Mouse (Mus musculus): ENCODE results near the gene Rasgef1a. TPM values are rescaled to one million over a fixed set of nuclear protein-coding genes. Genes with fewer than 3 reads are reported as not detected.

Rasgef1a gene
- under 1 TPM; 0.14 to 0.16 TPM for total RNA-seq (2021)

- intact Hi-C loops (cut with DNase I), result no loop called here
- DNase-seq (ENCODE audit: low spot score), result no peak
Measured at GRCm38 (mm10) chr6:118010756-118011615, at the start of gene Rasgef1a. TSS of gene Rasgef1a (plus strand) at chr6:118011438.

- intact Hi-C loops (cut with DNase I), result no loop called here
- DNase-seq (ENCODE audit: low spot score), result no peak
Measured at GRCm38 (mm10) chr6:117963201-117963600, 48.0 kb upstream of the Rasgef1a start.

- DNase-seq (ENCODE audit: low spot score), result no peak
- intact Hi-C loops (cut with DNase I), result no loop called here
Measured at GRCm38 (mm10) chr6:117966729-117967128, 44.5 kb upstream of the Rasgef1a start.

- intact Hi-C loops (cut with DNase I), result no loop called here
- no peak for DNase-seq (ENCODE audit: low spot score)
Measured at GRCm38 (mm10) chr6:117987173-117987572, 24.1 kb upstream of the Rasgef1a start.

- no peak for DNase-seq (ENCODE audit: low spot score)
- intact Hi-C loops (cut with DNase I), result no loop called here
Measured at GRCm38 (mm10) chr6:117989209-117989608, 22.0 kb upstream of the Rasgef1a start.

- intact Hi-C loops (cut with DNase I), result no loop called here
- no peak for DNase-seq (ENCODE audit: low spot score)
Measured at GRCm38 (mm10) chr6:117990649-117991048, 20.6 kb upstream of the Rasgef1a start.

GRCm38 (mm10) chr6:117991297-117991696 is 19.9 kb upstream of the Rasgef1a start:
- intact Hi-C loops (cut with DNase I), result no loop called here
- no peak for DNase-seq (ENCODE audit: low spot score)

- intact Hi-C loops (cut with DNase I), result no loop called here
- DNase-seq (ENCODE audit: low spot score), result no peak
Measured at GRCm38 (mm10) chr6:117991928-117992327, 19.3 kb upstream of the Rasgef1a start.

- DNase-seq (ENCODE audit: low spot score), result no peak
- intact Hi-C loops (cut with DNase I), result no loop called here
Measured at GRCm38 (mm10) chr6:117995168-117995567, 16.1 kb upstream of the Rasgef1a start.

- no peak for DNase-seq (ENCODE audit: low spot score)
- intact Hi-C loops (cut with DNase I), result no loop called here
Measured at GRCm38 (mm10) chr6:118001272-118001671, 10.0 kb upstream of the Rasgef1a start.

- no peak for DNase-seq (ENCODE audit: low spot score)
- intact Hi-C loops (cut with DNase I), result no loop called here
Measured at GRCm38 (mm10) chr6:118007302-118007701, 3.9 kb upstream of the Rasgef1a start.

- intact Hi-C loops (cut with DNase I), result no loop called here
- DNase-seq (ENCODE audit: low spot score), result no peak
Measured at GRCm38 (mm10) chr6:118007843-118008539, 3.2 kb upstream of the Rasgef1a start.

GRCm38 (mm10) chr6:118010256-118010655 is 982 bp upstream of the Rasgef1a start:
- no peak for DNase-seq (ENCODE audit: low spot score)
- intact Hi-C loops (cut with DNase I), result no loop called here

GRCm38 (mm10) chr6:118011616-118012316 is 528 bp downstream of the Rasgef1a start:
- intact Hi-C loops (cut with DNase I), result no loop called here
- no peak for DNase-seq (ENCODE audit: low spot score)

GRCm38 (mm10) chr6:118012317-118012700 is 1.1 kb downstream of the Rasgef1a start:
- intact Hi-C loops (cut with DNase I), result no loop called here

GRCm38 (mm10) chr6:118012987-118013866 is 2.0 kb downstream of the Rasgef1a start:
- intact Hi-C loops (cut with DNase I), result no loop called here
- no peak for DNase-seq (ENCODE audit: low spot score)

More at GRCm38 (mm10) chr6:118012317-118012700, 1.1 kb downstream of the Rasgef1a start:
- no peak for DNase-seq (ENCODE audit: low spot score)

GRCm38 (mm10) chr6:118014881-118015280 is 3.6 kb downstream of the Rasgef1a start:
- intact Hi-C loops (cut with DNase I), result no loop called here
- DNase-seq (ENCODE audit: low spot score), result no peak

GRCm38 (mm10) chr6:118015971-118016370 is 4.7 kb downstream of the Rasgef1a start:
- no peak for DNase-seq (ENCODE audit: low spot score)
- intact Hi-C loops (cut with DNase I), result no loop called here

GRCm38 (mm10) chr6:118018666-118019065 is 7.4 kb downstream of the Rasgef1a start:
- intact Hi-C loops (cut with DNase I), result no loop called here
- no peak for DNase-seq (ENCODE audit: low spot score)

GRCm38 (mm10) chr6:118019569-118019968 is 8.3 kb downstream of the Rasgef1a start:
- DNase-seq (ENCODE audit: low spot score), result no peak
- intact Hi-C loops (cut with DNase I), result no loop called here
